Mouse (Mus musculus) CD4-positive, CD25-positive, alpha-beta regulatory T cell, adult 2 months (primary cell): ENCODE measurements around the gene Ss18l2.
A peak's percentile ranks its signal among the peaks of the same experiment; 100 is the strongest.

ENCODE experiments used
- DNase-seq: peaks from one replicate; pipeline ENCODE4 v3.0.0-alpha.2; 2012; ENCODE audit warnings: low read depth, low spot score

Gene Ss18l2

DNA sequence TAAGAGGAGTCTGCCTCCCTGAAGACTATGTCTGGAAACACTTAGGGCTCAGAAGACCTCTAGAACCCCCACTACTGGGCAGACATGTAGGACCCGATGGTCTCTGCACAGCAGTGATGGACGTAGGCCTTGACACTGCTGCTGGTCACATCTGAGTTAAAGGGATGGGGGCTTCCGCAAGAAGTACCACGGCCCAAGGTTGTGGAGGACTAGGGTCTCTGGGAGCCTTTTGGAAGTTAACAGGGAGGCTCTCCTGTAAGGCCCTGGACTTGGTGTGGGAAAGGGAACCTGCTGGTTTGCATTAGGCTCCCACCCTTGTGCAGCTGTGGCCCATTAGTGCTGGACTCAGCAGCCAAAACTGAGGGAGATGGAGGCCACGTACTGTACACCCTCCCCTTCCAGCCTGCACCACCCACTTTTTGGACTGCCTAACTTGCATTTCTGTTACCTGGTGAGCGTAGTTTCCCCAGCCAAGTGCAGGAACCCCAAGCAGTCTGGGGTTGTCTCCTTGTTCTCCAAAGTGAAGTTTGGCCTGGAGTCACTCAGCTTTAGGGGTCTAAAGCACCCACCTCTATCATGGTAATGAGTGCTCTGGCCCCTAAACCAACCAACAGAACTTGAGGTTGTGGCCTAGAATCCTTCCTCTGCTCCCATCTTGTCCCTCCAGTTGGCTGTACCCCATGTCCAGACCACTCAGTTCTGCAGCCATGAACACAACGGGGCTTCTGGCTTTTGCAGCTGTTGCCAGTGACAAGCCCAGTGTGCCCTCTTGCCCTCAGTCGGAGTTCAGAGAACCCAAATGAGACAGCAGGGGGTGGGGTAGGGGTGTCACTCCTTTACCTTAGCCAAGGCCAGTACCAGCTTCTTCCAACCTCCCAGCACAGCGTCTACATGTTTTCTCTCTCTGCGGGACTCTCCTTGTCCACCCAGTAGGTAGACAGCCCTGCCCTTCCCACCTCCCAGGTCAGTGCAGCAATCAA is 48.0 kb downstream of the Ss18l2 start:
- peak; percentile 22 for DNase-seq

DNA sequence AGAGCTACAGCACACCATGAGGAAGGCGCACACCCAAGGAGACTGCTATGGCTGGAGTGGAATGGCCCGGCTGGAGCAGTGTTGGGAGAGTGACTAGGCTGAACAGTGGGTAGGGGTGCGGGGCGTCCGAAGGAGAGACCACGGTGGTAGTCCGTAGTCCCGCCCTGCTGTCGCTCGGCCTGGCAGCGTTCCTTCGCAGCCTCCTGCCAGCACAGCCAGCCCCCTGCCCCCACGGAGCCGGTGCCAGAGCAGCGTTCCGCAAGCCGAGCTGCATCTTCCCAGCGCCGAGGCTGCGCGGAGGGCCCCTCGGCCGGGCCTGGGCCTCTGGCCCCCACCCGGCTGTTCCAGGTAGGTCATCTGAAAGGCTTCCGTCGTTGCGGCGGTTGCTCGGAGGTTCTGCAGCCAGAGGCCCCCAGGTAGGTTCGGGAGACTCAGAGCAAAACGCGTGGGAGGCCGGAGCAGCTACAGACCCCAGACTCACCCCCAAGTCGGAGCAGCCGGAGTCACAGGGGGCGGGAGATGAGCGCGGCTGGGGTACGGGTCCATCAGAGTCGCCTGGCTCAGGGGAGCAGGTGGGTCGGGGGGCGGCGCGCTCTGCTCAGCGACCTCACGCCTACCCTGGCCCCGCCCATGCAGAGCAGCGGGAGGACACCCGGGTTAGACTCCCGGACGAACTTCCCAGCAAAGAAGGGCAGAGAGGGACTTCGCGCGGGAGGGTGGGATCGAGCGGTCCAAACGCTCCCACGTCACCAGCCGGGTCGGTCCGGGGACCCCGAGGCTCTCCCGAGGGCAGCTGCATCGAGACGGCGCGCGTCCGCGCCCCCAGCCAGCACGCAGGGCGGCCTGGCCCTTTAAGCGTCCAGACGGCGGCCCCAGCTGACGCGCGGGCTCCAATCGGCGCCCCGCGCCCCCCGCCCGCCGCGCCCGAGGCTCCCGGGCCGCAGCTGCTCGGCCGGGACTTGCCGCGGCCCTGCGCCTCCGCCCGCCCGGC is 49.3 kb downstream of the Ss18l2 start, which contains the start of gene Zfp651:
Gene Zfp651 (plus strand): TSS at position 240 of the 991 bp plus-strand sequence.
- DNase-seq: peak; percentile 30

DNA sequence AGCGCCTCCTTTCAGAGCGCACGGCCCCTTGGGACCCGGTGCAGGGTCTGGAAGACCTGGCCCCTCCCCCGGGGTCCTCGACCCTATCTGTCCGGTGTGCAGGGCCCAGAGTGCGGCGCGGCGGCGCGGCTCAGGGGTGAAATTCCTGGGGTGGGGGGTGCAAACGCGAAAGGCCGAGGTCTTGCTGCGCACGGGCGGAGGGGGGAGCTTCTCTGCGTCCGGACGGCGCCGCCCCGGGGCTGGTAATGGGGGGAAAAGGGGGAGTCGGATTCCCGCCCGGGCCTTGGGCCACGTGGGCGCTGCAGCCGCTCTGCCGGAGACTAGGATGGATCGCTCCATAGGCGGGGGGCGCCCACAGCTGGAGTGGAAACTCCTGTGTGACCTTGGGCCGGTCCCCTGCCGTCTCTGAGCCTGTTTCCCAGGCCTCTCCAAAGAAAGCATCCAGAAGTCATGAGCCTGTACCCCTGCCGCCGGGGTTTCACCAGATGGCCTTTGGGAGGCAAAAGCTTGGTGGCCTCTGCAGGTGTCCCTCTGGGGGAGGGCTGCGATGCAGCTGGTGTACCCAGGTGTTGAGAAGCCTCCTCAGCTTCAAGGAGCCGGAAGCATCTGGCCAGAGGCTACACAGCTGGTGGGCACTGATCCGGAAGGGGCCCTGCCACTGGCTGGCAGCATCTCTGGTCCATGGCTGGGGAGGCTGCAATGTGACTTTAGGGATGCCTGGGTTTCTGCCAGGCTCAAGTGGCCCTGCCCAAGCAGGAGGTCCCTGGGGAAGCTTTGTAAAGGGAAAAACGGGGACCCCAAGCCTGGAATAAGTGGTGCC is 50.4 kb downstream of the Ss18l2 start:
- DNase-seq: peak; percentile 15

DNA sequence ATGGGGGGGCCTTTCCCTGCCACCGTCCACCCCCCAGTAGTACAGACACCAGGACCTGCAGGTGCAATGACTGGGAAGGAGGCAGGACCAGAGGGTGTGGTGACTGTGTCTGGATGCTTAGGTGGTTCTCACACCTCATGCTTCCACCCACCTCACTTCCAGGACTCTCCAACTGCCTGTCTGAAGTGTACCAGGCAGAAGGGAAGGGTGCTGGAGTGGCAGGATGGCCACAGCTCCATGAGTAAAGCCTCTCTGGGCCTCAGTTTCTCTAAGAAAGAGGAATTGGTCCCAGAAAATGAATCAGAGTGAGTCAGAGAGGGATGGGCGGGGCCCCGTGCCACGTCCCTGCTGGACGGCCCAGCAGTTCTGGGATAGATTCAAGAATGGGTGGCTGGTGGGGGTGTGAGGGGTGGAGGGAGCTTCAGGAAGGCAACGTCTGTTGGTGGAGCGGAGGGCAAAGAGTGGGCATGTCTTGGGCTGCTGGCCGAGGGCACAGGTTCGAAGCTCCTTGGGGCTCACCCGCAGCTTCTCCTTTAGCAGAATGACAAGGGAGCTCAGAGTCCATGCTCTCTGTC is 51.0 kb downstream of the Ss18l2 start:
- no peak for DNase-seq

DNA sequence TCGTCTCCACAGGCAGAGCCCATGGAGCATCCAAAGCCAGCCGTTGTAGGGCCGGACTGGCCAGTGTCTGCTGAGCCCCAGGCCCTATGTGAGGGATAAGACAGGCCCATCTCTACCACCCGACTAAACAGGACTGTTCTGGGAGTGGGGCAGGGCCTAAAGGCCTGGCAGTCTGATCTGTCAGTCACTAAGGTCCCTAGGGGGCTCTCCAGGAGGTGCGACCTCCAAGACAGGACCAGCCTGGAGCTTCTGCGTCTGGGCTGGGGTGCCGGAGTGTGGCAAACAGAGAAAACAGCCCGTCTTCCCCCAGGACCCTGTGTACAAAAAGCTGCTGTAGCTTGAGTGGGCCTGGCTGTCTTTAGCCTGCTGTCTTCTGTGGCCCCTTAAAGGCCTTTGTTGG is 51.7 kb downstream of the Ss18l2 start:
- no peak for DNase-seq

DNA sequence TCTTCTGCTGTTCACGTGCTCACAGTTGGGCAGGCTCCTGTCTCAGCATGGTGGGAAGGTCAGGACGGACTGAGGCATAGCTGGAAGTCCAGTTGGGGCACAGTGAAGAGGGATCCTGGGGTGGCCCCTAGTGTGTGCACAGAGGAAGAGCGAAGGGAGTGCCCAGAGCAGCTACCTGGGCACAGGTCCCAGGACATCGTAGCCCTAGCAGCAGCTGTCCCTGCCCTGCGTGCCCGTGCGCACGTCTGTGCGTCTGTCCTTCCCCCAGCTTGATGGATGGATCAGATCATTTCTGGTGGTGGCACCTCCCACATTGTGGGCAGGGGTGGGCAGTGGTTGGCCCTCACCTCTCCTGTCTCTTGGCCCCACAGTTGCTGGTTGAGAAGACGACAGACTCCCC is 52.1 kb downstream of the Ss18l2 start:
- no peak for DNase-seq

DNA sequence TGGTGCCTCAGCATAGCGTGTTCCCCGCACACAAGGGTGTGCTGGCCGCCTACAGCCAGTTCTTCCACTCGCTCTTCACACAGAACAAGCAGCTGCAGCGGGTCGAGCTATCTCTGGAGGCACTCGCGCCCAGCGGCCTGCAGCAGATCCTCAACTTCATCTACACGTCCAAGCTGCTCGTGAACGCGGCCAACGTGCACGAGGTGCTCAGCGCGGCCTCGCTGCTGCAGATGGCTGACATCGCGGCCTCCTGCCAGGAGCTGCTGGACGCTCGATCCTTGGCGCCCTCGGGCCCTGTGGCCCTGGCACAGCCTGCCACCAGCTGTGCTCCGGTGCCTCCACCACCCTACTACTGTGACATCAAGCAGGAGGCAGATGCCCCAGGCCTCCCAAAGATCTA is 52.6 kb downstream of the Ss18l2 start:
- DNase-seq: no peak
